Mouse (Mus musculus) gastrocnemius, postnatal 25 days (tissue): ENCODE data around the gene Psg16. TPM values are rescaled to one million over a fixed set of nuclear protein-coding genes. Genes with fewer than 3 reads are reported as not detected.

Experiments used
- DNase-seq: peaks from one replicate; pipeline ENCODE4 v3.0.0; 2022
- long read RNA-seq, 2 experiments: library from polyadenylated mRNA; stranded (forward); transcript quantifications; one replicate each; pipeline ENCODE4 v2.0.0; 2021
- total RNA-seq, 2 experiments: library from RNA; stranded (reverse); gene quantifications; 1 replicate in 1 of 2; 2 replicates in 1 of 2; pipeline ENCODE4 v1.2.3; 2021

Gene Psg16
- total RNA-seq, result under 1 TPM; 0.08 to 0.10 TPM
- long read RNA-seq, experiment 1, result 0 reads
- long read RNA-seq, experiment 2, result 0 reads

DNA sequence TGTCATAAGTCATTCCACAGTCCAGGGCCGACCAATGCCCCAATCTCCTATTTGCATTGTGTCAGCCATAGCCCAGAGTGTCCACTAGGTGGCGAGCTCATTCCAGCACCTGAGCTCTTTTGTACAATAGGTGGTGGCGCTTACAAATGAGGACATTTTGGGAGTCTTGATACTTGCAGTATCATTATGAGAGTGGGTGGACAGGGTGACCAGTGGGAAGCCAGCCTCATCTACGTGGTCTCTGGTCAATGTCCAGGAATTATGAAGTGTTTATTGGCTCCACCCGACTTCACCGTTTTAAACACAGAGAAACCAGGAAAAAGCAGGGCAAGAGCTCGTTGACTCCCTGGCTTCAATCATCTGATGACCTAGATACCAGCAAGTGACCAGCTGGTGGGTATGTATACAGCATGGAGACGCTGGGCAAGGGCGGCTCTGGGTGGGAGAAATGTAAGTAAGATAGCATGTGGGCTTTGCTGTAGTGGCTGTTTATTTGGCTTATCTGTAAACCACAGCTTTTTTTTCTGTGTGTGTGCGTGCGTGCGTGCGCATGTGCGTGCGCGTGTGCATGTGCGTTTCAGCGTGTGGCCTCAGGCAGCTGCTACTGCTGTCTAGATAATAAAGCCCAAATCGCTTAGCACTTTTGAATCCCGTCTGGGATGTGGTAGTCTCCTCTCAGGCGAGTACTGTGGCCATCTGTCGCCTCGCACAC lies at the start of gene Psg16:
Gene Psg16, plus strand, starts transcription at position 137 of the 712 bp plus-strand sequence.
- DNase-seq, result no peak

DNA sequence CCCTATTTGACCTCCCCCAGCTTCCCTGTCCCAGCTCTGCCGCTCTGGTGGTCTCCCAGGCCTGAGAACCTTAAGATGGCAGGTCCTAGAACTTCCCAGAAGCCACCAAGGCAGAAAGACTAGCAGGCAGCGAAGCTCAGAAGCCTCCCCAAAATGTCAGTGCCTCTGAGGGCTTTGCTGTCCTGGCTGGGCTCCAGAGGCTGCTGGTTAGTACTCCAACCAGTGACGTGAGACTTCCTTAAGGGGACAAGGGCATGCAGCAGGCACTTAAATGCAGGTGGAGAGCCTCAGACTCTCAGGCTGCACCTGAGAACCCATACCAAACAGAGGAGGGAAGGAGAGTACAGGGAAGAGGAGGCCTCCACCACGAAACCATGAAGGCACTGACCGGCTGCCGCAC lies 49.7 kb upstream of the Psg16 start:
- no peak for DNase-seq

DNA sequence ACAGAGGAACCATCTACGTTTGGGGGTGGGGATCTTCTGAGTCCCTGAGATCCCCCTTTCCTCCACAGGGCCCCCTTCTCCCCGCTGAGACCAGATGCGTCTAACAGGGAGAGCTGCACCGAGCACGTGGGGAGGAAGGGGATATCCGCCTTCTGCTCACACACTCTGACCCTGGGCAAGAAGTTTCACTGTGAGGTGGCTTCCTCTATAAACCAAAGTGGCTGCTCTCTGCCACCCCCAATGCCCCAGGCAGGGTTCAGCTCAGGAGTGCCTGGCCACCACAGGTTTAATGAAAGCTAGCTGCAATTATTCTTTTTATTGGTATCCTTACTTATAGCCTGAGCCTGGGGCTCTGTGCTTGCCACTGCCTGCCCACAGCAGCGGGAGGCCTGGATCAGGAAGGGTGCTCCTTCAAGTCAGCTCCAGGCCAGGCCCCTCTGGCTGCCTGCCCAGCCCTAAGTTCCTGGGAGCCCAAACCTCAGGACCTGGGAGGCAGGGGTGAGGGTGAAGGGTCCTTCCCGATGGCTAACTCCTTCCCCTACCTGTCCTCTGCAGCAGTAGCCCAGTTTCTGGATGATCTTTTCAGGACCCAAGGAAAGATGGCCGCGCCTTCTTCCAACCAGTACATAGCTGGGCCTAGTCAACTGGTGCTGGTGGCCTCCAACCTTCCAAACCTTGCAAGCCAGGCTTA lies 48.9 kb upstream of the Psg16 start:
- DNase-seq, result no peak

DNA sequence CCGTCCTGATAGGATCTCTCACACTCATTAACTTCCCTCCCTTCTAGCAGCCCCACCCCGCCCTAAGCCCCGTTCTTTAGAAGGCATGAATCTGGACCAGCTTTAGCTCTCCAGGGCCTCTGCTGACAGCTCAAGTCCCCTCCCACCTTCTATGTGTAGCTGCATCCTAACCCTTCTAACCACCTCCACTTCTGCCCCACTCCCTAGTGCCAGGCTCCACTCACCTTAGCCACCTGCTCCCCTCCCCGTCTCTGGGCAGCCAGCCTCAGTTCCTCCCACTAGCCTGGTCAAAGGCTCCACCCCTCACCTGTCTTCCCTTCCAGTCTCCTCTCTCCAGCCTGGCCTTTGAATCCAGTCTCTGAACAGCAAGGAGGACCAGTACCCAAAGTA lies 48.3 kb upstream of the Psg16 start:
- DNase-seq, result no peak

DNA sequence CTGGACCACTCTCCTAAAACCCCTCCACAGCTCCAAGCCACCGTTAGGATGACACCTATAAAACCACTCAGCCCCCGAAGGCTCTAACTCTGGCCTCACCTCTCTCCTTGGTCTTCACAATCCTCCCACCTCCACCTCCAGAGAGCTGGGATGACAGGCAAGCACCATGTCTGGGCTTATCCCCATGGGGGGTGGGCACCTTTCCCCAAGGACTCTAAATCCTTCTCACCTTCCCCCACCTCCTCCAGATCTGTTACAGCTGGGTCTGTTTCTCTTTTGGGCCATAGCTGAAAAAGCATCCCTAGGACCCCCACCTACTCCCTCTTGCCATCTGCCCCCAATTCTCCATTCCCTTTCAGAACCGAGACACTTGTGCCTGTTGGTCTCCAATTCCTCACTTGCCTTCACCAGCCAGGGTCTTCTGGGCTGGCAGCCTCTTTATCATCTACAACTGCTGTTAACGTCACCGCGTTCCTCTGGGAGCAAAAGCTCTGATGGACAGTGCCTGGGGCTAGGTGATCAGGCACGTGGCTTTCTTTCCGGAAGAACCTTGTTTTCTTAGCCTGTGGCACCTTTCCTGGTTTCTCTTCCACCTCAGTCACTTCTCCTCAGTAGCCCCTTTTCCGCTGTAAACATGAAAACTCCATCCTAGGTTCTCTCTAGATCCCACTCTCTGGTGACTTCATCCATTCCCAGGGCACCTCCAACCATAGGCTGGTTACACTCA lies 47.8 kb upstream of the Psg16 start:
- no peak for DNase-seq

DNA sequence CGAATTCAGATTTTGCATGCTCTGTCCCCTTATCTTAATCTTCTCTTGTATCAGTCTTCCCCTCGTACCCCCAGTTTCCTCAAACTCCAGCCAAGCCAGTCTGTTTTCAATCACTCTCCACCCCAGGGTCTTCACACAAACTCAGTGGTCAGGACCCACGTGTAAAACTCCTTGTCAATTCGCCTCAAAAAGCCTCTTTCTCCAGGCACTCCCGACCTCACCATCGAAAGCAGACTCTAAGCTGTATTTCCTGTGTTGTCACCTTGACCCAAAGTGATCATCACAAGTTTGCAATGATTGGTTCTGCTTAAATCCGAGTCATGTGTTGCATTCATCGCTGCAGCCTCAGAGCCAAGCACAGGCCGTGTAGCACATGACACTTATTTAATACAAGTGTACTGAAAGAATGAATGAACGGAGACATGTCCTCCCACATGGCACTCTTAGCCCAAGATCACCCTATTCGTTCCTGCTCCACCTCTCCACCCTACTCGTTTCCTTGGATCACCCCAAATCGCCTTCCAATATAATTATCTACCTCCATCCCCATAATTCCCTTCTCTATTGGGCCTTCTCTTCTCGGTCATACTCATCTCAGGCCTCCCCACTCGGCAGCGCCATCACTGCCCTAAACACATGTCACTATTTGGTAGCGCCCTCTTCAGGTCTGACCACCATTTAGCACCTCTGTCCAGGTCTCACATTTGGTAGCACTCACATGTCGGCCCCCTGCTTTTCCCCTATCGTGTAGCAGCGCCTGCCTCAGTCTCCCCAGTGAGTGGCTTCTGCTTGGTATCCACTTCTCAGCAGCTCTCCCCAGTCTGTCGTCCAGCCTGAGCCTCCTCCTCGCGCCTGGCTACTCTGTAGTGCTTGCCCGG lies 46.9 kb upstream of the Psg16 start:
- DNase-seq, result no peak

DNA sequence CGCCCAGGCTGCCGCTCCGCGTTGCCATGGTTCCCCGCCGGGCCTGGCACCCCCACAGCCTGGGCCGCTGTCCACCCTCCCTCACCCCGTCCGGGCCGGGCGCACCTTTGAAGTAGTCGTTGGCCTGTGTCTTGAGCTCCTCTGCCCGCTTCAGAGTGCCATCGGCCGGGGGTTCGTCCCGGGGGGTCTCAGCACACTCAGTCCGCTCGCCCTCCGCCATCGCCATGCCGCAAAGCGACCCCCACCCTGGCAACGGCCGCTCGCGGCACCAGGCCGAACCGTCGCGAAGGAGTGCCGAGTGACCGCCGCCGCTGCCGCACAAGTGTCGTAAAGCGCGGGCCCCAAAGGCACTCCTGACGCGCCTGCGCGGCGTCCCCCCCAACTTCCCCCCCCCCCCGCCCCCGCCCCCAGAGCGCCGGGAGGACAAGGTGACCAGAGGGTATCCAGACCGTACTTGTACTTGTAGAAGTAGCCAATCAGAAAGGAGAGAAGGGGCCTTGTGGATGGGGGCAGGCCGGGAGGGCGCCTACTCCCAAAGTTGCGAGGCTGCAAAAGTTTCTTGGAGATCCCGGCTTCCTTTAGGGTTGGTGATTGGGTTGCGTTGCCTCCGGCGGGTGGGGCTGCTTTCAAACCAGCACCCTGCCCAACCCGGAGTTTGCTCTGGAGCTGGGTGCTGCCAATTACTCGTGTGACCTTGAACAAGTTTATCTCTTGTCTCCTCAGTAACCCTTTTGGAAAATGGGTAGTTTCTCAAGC lies 46.1 kb upstream of the Psg16 start, which contains the start of gene Ppp5c:
Gene Ppp5c, minus strand, starts transcription at position 337 of the 756 bp plus-strand sequence.
- DNase-seq, result peak; percentile 92

DNA sequence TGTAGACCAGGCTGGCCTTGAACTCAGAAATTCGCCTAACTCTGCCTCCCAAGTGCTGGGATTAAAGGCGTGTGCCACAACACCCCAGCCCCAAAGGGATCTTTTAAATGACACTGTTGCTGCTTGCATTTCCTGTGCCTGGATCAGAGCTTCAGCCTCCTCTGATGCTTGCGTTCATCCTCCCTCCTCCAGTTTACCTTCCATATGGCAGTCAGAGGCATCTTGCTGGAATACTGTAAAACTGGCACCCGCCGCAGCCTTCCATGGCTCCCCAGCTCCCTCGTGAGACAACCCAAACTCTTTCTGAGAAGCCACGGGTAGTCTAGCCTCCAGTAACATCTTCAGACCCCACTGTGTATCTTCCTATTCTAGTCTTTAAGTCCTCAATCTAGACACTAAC lies 44.9 kb upstream of the Psg16 start:
- DNase-seq, result no peak

DNA sequence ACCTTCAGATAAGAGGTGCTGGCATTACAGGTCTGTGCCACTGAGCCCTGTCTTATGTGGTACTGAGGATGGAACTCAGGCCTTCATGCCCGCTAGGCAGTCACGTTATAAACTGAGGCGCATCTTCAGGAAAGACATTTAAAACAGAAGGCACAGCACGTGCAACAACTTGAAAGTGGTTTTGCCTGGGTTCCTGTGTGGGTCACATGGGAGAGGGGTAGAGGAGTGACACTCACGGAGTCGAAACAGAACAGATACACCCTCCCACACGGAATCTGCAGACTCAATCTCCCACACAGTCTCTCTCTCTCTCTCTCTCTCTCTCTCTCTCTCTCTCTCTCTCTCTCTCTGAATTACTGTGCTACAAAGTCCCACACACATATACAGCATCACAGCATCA lies 43.6 kb upstream of the Psg16 start:
- no peak for DNase-seq

DNA sequence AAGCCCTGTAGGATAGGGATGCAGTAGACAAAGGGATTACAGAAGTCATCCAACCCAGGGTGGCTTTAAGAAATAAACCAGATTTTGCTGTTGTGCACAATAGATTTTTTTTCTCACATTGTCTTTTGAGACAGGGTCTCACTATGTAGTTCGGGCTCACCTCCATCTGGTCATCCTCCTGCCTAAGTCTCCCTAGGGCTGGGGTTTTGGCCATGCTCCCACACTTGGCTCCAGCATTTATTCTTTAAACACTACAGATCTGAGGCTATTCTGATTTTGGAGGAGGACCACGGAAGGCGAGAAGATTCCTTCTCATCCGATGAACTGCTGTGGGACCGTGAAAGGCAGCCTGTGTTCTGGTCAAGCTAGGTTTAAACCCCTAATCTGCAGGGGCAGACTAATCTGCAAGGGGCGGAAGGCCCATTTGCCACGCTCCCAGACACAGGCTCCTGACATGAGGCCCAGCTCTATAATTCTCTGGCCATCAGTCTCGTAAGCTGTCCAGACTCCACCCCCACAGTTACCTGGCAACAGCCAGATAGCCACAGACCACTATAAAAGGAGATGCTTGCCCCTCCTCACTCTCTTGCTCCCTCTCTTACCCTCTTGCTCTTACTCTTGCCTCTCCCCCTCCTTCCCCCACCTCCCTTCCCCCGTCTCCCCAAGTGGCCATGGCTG lies 35.7 kb upstream of the Psg16 start:
- DNase-seq, result no peak

DNA sequence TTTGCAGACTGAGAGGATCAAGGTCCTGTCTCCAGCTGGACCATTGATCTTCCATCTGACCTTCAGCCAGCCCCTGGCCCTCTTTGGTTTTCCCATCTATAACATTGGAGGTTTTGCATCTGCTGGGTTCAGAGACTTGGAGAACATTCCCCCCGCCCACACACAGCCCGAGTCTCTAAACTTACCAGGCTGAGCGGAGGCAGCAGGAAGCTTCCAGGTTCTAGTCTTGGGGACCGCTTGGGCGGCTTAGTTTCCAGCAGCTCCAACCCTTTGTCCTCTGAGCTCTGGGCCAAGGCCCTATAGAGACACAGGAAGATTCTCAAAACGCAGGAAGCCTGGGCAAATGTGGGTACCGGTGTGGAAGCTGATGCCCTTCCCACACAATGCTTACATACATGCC lies 34.5 kb upstream of the Psg16 start:
- DNase-seq, result no peak

DNA sequence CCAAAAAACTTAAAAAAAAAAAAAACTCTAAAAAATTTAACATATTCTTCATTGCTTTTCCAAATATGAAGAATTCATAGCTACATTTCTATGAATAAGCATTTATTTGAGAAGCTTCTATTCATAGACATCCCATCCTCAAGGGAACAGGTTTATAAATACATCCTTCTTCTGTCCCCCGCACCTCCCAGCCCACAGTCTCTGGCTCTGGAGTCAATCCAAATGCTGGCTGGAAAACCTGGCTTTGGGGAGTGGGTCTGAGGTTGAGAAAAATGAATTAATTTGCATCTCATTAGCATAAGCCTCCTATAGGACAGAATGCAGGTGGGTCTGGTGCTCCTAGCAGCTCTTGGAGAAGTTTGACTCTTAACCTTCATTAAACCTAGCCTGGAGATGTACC lies 28.1 kb upstream of the Psg16 start:
- no peak for DNase-seq

DNA sequence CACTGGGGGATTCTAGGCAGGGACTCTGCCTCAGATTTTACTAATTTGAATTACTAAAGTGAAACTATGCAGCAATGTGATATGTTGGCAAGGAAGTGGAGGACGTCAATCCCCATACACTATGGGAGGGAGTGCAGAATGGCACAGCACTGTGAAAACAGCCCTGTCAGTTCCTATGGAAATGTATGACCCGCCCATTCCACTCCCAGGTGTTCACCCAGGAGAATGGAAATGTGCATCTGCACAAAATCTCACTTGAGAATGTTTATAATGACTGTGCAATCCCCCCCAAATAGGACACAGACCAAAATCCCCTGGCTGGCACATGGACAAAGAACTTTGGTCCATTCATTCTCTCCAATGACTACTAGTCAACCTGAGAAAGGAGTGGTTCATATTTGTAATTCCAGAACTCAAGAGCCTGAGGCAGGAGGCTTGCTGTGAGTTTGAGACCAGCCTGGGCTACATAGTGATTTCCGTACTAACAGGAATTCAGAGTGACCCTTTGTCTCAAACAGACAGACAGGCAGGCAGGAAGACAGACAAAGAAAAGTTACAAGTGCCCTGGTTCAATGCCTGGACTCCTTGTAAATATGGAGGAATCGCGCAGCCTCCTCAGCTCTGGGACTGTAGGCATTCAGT lies 26.7 kb upstream of the Psg16 start:
- no peak for DNase-seq

DNA sequence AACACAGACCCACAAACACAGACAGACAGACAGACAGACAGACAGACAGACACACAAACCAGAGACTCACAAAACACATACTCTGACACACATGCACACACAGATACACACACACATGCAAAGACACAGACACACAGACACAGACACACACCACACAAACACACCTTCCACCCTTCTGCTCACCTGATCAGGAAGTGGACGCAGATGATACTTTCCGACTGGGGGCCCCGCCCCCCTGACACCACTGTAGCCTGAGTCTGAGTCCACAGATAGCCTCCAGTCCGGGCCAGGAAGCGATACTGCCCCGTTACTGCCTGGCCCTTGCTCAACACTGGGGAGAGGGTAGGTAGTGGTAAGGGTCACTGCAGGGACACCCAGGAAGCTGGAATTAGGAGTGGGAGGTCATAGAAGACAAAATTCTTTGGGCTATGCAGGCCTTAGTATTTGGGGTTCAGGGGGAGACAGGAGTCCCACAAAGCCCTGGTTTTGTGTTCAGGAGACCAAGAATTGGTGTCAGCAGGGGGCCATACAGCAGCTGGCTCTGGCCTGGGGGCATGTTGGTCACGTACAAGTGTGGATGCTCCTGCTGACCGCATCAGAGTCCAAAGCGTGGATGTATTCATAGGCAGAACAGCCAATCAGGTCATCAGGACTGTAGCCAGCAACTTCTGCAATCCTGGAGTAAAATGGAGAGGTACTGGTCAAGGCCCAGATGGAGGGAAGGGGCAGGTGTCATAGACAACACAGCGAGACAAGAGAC lies 25.2 kb upstream of the Psg16 start:
- no peak for DNase-seq

DNA sequence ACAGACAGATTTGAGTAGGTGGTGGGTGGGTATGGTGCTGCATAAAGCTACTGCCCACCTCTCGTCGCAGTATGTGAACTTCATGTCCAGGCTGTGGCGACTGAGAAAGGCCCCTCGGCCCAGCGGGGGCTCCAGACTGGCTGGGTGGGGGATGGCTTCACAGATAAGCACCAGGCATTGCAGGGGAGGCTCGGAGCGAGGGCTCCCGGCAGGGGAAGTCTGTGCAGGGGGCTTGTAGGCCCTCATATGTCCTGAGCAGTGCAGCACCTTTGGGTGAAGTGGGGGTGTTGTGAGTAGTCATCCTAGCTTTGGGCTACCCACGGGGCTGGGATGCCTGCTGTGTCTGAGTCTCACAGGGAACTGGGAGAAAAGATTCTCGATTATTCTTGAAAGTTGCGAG lies 23.3 kb upstream of the Psg16 start:
- no peak for DNase-seq

DNA sequence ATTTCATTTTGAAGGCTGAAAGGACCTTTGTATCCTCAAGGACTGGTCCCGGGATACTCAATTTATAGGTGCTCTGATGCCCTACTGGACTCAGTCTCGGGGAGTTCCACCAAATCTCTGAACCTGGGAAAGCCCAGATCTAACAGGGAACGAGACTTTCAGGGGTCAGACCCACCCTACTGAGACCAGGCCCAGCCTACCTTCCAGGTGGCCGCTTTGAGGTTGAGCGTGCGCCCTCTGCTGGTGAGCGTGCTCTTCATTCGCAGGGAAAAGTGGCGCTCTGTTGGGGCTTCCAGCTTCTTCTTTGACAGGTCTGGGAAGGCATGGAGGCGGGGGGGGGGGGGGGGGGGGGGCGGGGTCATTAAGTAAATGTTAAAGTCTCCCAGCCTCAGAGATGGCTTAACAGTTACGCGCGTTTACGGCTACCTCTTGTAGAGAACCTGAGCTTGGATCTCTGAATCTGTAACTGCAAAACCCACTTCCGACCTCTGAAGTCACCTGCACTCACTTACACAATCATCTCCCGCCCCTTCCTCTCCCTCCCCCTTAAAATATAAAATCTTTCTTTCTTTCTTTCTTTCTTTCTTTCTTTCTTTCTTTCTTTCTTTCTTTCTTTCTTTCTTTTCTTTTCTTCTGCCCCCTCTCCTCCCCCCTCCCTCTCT lies 22.8 kb upstream of the Psg16 start:
- peak; percentile 41 for DNase-seq

DNA sequence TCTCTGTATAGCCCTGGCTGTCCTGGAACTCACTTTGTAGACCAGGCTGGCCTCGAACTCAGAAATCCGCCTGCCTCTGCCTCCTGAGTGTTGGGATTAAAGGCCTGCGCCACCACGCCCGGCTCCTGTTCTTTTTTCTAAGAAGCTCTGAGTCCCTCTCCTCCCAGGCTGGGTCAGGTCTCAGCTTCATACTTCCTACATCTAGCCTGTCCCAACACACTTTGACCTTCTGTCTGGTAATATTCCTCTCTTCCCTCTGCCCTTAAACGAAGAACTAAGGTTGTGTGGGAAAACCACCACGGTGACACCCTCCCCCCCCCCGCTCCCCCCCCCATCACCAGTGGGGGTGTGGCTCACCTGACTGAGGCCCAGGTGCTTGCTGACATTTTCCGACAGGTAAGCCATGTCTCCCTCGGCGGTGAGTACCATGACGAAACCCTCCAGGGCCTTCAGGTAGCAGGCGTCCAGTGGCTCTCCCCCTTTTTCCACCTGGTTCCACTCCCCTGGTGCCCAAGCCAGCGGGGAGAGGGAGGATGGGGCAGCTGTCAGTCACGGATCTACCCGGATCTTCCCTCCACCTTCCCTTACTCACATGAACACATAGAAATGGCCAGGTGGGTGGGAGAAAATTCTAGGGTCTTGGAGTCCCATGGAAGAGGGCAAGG lies 19.4 kb upstream of the Psg16 start:
- DNase-seq, result no peak

DNA sequence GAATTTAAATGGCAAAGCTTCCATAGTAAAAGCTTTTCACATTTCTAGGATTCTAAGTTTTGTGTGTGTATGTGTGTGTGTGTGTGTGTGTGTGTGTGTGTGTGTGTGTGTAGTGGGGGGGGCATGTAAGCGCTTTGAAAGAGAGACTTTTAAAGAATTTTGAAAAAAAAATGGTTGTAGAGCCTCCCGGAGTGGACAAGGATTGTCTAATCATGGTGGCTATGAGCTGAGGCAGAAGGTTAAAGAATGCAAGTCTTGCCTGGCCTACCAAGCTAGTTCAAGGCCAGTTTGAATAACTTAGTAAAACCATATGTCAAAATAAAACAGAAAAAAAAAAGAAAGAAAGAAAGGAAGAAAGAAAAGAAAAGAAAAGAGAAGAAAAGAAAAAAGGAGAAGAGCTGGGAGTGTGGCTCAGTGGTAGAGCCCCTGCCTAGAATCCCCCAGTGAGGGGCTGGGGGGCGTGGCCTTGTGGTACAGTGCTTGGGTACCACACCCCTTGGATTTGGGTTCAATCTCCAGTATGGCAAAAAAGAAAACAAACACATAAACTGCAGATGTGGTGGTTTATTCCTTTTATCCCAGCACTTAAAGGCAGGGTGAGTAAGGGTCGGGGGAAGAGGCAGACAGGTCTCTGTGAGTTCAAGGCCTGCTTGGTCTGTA lies 18.4 kb upstream of the Psg16 start:
- no peak for DNase-seq
